ENCODE assay signal across 23 mouse cellular contexts in genomic region chr11:90123851-90124250, GRCm38 (mm10).
A peak's percentile ranks its signal among the peaks of the same experiment; 100 is the strongest.
DNase-seq lines count a peak whose midpoint lies in the region; TF ChIP-seq lines count a peak whose summit lies in the region.
"Had no signal": no experiment of that assay in that cellular context is flagged by ENCODE, and none has a peak within 500 bp of the region (broad histone marks: within the 10 kb centered on the region; RNA-seq: fewer than 3 reads in every experiment).

No protein-coding gene starts in this region.

- WGBS in hindbrain, embryonic 10.5 days: 84% methylated on average over 5 of the region's 5 CpGs

- H3K27ac ChIP-seq in gastrocnemius, adult 2 months: peak overlapping the region; percentile 67
- H3K27ac ChIP-seq in hindbrain, embryonic 10.5 days: no peak overlapping the region
- H3K27ac ChIP-seq: forebrain, embryonic 13.5 days; hindbrain, embryonic 14.5 days; limb, embryonic 15.5 days; liver, embryonic 14.5 days; midbrain, embryonic 15.5 days; neural tube, embryonic 12.5 days; stomach, embryonic 15.5 days had no signal

- no peak for TF ChIP-seq CTCF in gastrocnemius, adult 2 months (IDR thresholded peaks at IDR 0.05)

- H3K4me1 ChIP-seq in hindbrain, embryonic 10.5 days (replicated peaks): peaks cover 18% of the 10 kb centered on the region
- H3K4me1 ChIP-seq: forebrain, embryonic 13.5 days; limb, embryonic 15.5 days; midbrain, embryonic 15.5 days; neural tube, embryonic 12.5 days; stomach, embryonic 15.5 days had no signal

- intact Hi-C loops in gastrocnemius, adult 2 months (cut with DNase I): no loop called here

- H3K36me3 ChIP-seq in hindbrain, embryonic 10.5 days: no peaks in the 10 kb centered on the region
- H3K36me3 ChIP-seq: limb, embryonic 15.5 days; lung, embryonic 15.5 days; midbrain, embryonic 15.5 days; neural tube, embryonic 12.5 days; stomach, embryonic 15.5 days had no signal

- DNase-seq in gastrocnemius, adult 2 months: peak; percentile 78
- DNase-seq in gastrocnemius, postnatal 10 days: no peak
- DNase-seq in lung, postnatal 25 days (ENCODE audit: low spot score): peak; percentile 37
- DNase-seq in lung, postnatal 4 days: no peak
- DNase-seq in heart, adult 9 months (ENCODE audit: low spot score in 2 of 2): peak; percentile 69 to 72
- DNase-seq in skeletal muscle tissue, adult 2 months (ENCODE audit: low read depth, low spot score): peak; percentile 74
- DNase-seq in hindbrain, embryonic 10.5 days (ENCODE audit: low spot score): no peak
- no peak for DNase-seq in yolk sac, embryonic 10.5 days (ENCODE audit: low spot score)
- DNase-seq: adrenal gland, adult 2 months; cerebellum, adult 2 months; kidney, adult 2 months; kidney, postnatal 10 days; left cerebral cortex, postnatal 4 days; retina, postnatal 1 day; thymus, postnatal 25 days had no signal

- H3K9me3 ChIP-seq in hindbrain, embryonic 10.5 days: no peaks in the 10 kb centered on the region
- H3K9me3 ChIP-seq: forebrain, embryonic 13.5 days; limb, embryonic 15.5 days; lung, embryonic 15.5 days; midbrain, embryonic 15.5 days; neural tube, embryonic 12.5 days; stomach, embryonic 15.5 days had no signal

- no peaks in the 10 kb centered on the region for H3K27me3 ChIP-seq in hindbrain, embryonic 10.5 days (ENCODE audit: insufficient read depth, poor library complexity, severe bottlenecking)
- H3K27me3 ChIP-seq: forebrain, embryonic 13.5 days; limb, embryonic 15.5 days; lung, embryonic 15.5 days; midbrain, embryonic 15.5 days; neural tube, embryonic 12.5 days; stomach, embryonic 15.5 days had no signal

- H3K4me3 ChIP-seq in gastrocnemius, adult 2 months: no peak overlapping the region
- H3K4me3 ChIP-seq in hindbrain, embryonic 10.5 days: no peak overlapping the region
- H3K4me3 ChIP-seq: forebrain, embryonic 13.5 days; limb, embryonic 15.5 days; lung, embryonic 15.5 days; midbrain, embryonic 15.5 days; neural tube, embryonic 12.5 days; stomach, embryonic 15.5 days had no signal

Comparison
In these comparisons a context has a peak if more than half of its experiments do, and no peak if none do; other contexts are left out.
1. DNase-seq: peak in gastrocnemius, adult 2 months (single experiment), lung, postnatal 25 days (single experiment), heart, adult 9 months (2 of 2) and skeletal muscle tissue, adult 2 months (single experiment); none in gastrocnemius, postnatal 10 days (single experiment), lung, postnatal 4 days (0 of 2), hindbrain, embryonic 10.5 days (single experiment) and yolk sac, embryonic 10.5 days (single experiment).